Mouse (Mus musculus): ENCODE data around the gene Olfr127.
"Not testable (repeated sequence)": the region's sequence is repeated elsewhere in the genome, so short reads cannot be mapped to it uniquely, and the experiment has no call there.

Olfr127 gene

GRCm38 (mm10) chr17:37900137-37900536 is at the start of gene Olfr127:
Olfr127 (plus strand) TSS chr17:37900437.
- no peak for DNase-seq

GRCm38 (mm10) chr17:37863901-37864300 is 36.3 kb upstream of the Olfr127 start:
- no peak for DNase-seq

- DNase-seq = no peak
These were observed 30.5 kb upstream of the Olfr127 start for GRCm38 (mm10) chr17:37869676-37870205.

GRCm38 (mm10) chr17:37873830-37874229 is 26.4 kb upstream of the Olfr127 start:
- DNase-seq = no peak

GRCm38 (mm10) chr17:37906821-37907220 is 6.6 kb downstream of the Olfr127 start:
- not testable (repeated sequence) for DNase-seq

- DNase-seq = no peak
These were observed 20.0 kb downstream of the Olfr127 start, which contains the start of gene Olfr128 for GRCm38 (mm10) chr17:37920248-37920647. Olfr128 (plus strand) TSS chr17:37920548.

- DNase-seq = no peak
These were observed 52.7 kb downstream of the Olfr127 start, which contains the start of gene Olfr761 for GRCm38 (mm10) chr17:37952979-37953378. Olfr761 (minus strand) TSS chr17:37953079.
